Mouse (Mus musculus) adrenal gland, postnatal 25 days (tissue): ENCODE data around the gene Unc13b. TPM values are rescaled to one million over a fixed set of nuclear protein-coding genes. Genes with fewer than 3 reads are reported as not detected.

ENCODE experiments used
- DNase-seq: peaks from one replicate; pipeline ENCODE4 v3.0.0; 2021; ENCODE audit warnings: mixed read lengths
- total RNA-seq: library from RNA; stranded (reverse); gene quantifications from 2 replicates; pipeline ENCODE4 v1.2.3, GENCODE M21; 2021

Gene Unc13b
- total RNA-seq, 1 experiment from 2014 or later = 13.2 TPM

GRCm38 (mm10) chr4:43037860-43038566 is 20.7 kb upstream of the Unc13b start:
- DNase-seq = no peak

DNA sequence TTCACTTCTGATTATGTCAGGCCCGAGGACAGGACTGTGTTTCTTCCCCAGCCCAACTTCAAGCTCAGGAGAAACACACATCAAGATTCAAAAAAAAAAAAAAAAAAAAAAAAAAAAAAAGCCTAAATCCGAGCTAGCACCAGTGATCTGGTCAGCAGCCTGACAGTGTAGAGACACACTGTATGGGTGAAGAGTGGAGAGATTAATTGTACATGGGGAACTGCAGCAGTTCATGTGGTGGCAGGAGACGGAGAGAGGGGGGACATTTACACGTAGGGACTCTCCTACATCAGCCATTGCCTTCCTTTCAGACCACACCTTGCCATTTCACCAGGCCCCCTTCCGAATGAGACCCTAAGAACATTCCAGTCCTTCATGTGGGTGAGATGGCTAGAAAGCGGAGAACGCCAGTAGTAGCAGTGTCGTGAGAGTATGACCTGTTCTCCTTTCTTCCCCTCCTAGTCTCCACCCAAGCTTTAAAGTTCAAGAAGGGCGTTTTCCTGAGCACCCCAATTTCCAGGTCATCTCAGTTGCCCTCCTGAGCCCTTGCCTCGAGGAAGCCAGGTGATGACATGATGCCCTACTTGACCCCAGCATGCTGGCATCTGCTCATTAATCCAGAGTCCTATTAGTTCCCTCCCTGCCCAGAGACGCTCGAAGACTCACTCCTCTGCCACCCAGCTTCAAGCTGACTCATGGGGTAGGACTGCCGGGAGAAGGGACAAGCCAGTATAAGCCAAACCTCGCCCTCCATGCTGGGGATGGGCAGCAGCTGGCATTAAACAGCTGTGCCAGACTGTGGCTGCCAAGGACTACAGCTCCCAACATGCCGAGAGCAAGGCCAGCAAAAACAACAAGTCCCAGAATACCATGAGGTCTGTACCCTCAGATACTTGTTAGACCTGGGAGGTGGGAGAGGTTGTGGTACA is 19.9 kb upstream of the Unc13b start:
- peak; percentile 77 for DNase-seq

GRCm38 (mm10) chr4:43039609-43040008 is 19.1 kb upstream of the Unc13b start:
- DNase-seq = no peak

DNA sequence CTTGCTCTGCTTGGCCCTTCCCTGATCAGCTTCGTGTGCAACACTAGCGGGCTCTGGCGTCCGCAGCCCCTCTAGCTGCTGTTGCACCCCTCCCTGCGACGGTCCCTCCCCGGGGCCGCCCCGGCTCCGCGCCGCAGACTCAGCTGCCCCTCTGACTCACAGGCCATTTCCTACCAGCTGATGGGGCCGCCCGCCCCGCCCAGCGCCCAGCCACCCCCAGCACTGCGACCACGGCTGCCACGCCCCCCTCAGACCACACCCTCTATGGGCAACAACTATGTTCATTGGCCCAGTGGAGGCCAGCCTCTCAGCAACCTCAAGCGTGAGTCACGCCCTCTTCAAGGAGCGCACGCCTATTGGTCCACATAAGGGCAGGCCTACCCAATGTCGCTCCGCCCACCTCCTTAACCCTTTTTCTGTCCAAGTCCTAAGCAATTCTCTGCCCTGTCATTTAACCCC is 18.6 kb upstream of the Unc13b start:
- peak; percentile 97 for DNase-seq

DNA sequence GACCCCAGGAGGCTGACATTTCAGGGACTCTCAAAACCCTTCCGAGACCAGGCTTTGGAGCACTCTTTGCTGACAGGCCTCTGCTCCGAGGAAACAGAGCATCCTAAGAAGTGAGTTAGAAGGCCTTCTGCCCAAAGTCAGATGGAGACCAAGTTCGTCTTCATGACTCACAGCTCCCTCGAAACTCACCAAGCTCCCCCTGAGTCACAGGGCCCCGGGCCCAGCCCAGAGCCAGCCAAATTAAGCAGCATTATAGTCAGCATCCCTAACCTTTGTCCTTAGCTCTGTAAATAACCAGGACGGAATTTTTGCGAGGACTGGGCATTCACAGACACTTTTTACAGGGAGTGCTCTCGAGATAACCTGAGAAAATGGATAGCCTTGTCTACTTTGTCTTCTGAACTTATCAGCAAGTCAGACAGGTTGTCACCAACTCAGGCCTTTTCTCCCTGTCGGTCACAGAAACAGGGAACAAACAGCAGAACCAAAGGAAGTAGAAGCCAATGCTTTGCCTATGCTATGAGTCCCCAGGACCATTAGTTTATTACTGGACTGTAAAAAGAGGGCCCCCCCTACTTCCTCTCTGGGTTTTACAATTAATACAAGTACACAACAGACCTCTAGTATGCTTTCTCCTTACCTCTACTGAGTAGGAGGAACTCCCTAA is 17.7 kb upstream of the Unc13b start:
- peak; percentile 51 for DNase-seq

DNA sequence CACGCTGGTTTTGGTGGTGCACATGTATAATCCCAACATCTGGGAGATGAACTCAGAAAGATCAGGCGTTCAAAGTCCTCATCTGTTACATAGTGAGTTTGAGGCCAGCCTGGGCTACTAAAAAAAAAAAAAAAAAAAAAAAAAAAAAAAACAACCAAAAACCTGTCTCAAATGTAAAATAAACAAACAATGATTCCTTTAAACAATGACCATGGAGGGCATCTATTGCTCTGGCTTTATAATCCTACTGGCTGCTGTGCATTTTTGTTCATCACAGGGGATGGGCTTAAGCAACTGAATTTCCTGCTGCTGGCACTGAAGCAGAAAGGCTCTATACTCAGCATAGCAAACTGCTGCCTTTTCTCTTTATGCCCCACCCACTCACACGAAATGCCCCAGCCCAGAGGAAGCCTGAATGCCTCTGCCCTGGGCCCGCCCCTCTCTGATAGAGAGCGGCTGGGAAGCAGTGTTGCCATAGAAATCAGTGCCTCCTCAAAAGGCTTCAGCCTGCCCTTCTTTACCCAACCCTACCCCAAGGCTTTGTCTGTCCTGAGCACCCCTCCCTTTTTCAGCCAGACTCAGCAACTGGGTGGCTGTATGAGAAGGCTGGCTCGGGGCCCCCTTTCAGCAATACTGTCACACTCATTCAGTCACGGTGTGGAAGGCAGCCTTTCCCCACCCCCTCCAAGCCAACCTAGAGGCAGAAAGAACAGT is 15.0 kb upstream of the Unc13b start:
- peak; percentile 62 for DNase-seq

DNA sequence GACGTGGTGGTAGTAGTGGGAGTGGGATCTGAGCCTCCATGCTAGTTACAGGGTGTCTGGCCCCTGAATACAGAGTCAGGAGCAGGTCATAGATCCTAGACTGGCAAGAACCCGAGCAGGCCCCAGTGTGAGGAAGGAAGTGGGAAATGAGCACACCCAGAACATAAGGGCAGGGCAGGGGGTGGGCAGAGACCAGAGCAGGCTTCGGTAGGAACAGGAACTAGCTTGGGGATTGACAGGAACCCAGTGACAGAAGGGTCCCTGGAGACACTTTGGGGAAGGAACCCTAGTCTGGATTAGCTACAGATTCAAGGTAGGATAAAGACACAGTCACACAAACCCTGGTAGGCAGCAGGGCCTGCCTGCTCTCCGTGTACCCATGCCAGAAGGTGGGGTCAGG is 14.1 kb upstream of the Unc13b start:
- DNase-seq = no peak

DNA sequence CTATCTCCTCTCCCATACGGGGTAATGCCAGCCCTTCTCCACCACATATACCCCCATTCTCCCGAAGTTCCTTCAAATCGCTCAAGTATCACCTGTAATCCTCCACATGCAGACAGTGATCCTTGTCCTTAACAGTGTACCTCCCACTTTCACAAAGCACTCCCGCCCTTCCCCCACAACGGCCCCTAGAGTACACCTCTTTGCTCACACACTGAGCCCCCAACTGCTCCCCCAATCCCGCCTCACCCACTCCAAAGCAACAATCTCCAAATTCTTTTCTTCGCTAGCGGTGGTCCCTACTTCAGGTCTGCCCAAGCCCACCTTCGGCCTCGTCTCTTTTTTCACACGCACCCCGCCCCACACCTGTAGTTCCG is 13.5 kb upstream of the Unc13b start:
- no peak for DNase-seq

DNA sequence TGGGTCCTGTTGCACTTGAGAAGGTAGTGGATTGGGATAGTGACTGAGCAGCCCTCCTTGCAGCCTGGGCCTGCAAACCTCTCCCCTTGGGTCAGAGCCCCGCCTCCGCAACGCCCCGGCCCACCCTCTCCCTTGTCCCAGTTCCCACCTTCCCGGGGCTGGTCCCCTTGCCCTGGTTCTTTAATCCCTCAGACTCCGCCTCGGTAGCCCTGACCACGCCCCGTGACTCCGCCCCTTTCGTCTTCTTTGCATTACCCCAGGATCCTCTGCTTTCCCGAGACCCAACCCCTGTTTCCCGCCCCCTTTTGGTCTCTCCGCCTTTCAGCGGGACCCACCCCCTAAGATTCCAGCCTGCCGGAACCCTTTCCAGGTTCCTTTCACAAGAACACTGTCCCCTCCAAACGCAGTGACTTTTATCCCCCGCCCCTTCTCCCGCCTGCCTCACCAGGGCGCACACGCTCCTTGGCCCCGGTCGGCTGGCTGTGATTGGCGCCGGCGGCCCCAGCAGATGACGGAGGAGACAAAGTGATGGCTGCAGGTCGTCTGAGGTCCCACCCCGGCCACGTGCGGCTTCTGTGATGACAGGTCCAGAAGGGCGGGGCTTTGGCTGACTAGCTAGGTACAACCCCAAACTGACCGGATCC is 13.0 kb upstream of the Unc13b start, which contains the start of gene Fam214b:
Gene Fam214b (minus strand): TSS at position 562 of the 644 bp plus-strand sequence.
- peak; percentile 98 for DNase-seq

GRCm38 (mm10) chr4:43046607-43047006 is 12.1 kb upstream of the Unc13b start:
- DNase-seq = no peak

- DNase-seq = peak; percentile 38
These were observed 11.5 kb upstream of the Unc13b start for GRCm38 (mm10) chr4:43047231-43047630.

- no peak for DNase-seq
These were observed 6.1 kb upstream of the Unc13b start for GRCm38 (mm10) chr4:43052627-43053026.

DNA sequence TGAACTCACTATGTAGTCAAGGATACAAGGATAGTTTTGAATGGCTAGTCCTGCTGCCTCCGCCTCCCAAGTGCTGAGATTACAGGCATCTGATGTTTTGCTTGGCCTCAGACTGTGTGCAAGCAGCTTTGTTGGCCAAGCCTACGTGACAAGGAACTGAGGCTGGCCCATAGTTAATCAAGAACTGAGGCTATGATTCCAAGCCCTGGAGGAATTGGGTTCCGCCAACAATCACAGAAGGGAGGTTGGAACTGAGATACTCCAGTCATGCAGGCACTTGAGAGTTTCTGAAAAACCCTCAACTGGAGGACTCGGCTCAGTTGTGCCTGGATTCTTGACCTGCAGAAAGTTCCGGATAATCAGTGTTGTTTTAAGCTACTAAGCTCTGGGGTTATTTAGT is 1.1 kb upstream of the Unc13b start:
- DNase-seq = no peak

DNA sequence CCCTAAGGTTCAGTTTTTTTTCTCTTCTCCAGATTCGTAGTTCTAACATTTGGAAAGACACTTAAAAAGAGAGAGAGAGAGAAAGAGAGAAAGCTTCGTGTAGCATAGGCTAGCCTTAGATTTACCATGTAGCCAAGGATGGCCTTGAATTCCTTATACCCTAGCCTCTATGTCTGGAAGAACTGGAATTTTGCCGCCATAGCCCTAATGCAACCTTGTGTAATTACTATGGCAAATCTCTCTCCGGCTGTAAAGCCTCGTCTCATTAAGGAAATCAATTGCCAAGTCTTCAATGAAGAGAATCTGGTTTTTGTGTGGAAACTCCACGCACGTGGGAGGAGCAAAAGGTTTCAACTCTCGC is 381 bp upstream of the Unc13b start:
- DNase-seq = no peak

- no peak for DNase-seq
These were observed 944 bp downstream of the Unc13b start for GRCm38 (mm10) chr4:43059697-43060096.

GRCm38 (mm10) chr4:43060286-43060685 is 1.5 kb downstream of the Unc13b start:
- no peak for DNase-seq

- no peak for DNase-seq
These were observed 6.7 kb downstream of the Unc13b start for GRCm38 (mm10) chr4:43065471-43065870.

DNA sequence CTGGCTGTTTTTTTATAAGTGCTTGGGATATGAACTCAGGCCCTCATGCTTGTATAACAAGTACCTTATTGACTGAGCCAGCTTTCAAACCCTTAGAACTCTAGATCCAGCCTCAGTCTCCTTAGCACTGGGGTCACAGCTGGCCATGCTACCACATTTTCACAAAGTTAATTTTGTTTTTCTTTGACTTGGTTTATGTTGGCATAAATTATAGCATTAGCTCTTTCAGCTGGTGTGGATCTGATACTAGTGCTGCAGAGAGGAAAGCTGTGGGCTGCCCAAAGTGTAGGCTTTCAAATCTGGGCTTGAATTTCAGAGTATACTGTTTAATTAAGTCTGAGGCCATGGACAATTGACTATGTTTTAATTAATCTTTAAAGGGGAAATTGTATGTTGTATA is 16.2 kb downstream of the Unc13b start:
- DNase-seq = no peak

- DNase-seq = peak; percentile 14
These were observed 19.4 kb downstream of the Unc13b start for GRCm38 (mm10) chr4:43078071-43078718.

GRCm38 (mm10) chr4:43082458-43082857 is 23.7 kb downstream of the Unc13b start:
- DNase-seq = no peak

GRCm38 (mm10) chr4:43089950-43090349 is 31.2 kb downstream of the Unc13b start:
- DNase-seq = no peak
